Mouse (Mus musculus): ENCODE measurements around the gene Btc.

- TF ChIP-seq CTCF (IDR thresholded peaks at IDR 0.05; ENCODE audit: borderline replicate concordance, insufficient read depth, low read length), result no peak
- TF ChIP-seq POLR2A (IDR thresholded peaks at IDR 0.05; ENCODE audit: low read depth, low read length), result no peak
These were observed 27.3 kb downstream of the Btc start for GRCm38 (mm10) chr5:91375467-91375866.
